Mouse (Mus musculus) gastrocnemius, postnatal 25 days (tissue): Measurements from ENCODE around the gene Zfp609. TPM values are rescaled to one million over a fixed set of nuclear protein-coding genes. Genes with fewer than 3 reads are reported as not detected.
A peak's percentile ranks its signal among the peaks of the same experiment; 100 is the strongest.
"Not testable (repeated sequence)": the region's sequence is repeated elsewhere in the genome, so short reads cannot be mapped to it uniquely, and the experiment has no call there.

Source experiments
- DNase-seq: peaks from one replicate; pipeline ENCODE4 v3.0.0; 2022
- total RNA-seq, 2 experiments: library from RNA; stranded (reverse); gene quantifications; 1 replicate in 1 of 2; 2 replicates in 1 of 2; pipeline ENCODE4 v1.2.3; 2021

Gene Zfp609
- total RNA-seq, 2 experiments from 2014 or later: 15.1 to 20.6 TPM

DNA sequence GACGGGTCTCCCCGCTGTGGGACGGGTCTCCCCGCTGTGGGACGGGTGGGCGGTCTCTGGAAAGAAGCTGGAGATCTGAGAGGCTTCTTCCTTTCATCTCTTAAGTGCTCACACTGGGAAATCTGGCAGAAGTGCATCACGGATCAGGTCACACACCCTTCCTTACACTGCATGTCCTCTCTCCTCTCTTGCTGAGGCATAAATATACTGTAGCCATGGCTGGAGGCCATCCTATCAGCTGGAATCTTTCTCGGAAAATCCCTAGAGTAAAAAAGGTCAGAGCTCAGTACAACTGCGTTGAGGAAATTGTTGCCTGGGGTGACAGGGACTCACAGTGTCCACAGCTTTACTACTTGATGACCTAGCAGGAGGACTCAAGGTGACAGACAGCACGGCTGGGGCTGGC lies 106.2 kb downstream of the Zfp609 start:
- peak; percentile 40 for DNase-seq

DNA sequence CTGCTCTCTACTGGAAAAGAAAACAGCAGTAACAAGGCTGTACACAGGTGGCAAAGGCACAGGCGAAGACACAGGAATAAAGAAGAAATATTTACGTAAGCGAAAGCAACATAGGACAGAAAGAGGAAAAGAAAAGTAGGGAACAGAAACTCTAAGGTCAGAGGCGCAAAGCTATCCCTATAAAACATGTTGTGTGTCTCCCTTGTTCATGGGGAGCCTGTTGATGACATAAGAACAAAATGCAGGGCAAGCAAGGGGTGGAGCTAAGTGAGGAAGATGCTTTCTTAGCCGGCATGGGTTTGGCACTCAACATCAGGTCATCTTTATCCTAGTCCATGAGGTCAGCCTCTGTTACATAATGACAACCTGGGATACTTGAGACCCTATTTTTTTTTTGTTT lies 109.2 kb downstream of the Zfp609 start:
- DNase-seq: no peak

DNA sequence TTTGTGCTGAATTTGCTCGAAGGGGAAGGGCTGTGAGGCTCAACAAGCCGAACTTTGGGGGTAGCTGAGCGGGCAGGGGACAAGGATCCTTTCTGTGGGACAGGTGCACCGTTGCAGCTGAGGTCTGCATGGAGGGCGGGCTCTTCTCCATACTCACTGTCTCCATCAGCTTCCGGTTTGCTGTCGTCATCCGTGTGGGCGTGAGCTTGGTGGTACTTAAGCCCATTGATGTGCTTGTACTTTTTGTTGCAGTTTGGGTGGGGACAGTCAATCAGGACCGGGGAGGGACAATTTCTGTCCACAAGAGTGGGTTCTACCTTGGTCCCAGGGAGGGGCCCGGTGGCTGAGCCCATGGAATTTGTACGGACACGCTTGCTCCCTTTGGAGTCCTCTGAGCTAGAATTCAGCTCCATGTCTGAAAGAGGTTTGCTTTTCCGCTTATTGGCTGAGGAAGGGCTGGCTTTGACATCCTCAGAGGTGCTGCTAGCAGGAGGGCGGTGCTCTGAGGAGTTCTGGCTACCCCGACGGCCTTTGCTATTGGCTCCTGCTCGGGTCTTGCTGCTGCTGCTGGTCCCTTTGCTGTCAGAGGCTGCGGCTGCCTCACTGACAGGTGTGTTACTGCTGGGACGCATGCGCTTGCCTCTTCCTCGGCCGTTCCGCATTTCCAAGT lies 123.3 kb downstream of the Zfp609 start:
- no peak for DNase-seq

DNA sequence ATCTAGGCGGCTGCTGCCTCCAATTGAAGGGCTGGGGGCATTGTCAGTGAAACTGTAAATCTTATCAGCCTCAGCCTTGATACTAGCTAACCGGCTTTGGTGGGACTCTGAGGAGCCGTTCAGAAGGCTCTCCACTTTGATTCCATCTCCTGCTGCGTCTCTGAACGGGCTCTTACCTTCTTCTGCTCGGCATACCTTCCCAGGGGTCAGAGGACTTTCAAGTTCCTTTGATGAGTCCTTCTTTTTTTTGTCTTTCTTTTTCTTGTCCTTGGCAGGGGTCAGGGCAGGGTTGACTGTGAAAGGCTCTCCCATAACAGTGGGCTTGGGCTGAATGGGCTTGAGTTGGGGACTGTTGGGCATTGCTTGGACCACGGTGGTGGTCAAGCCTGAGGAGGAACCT lies 124.1 kb downstream of the Zfp609 start:
- no peak for DNase-seq

DNA sequence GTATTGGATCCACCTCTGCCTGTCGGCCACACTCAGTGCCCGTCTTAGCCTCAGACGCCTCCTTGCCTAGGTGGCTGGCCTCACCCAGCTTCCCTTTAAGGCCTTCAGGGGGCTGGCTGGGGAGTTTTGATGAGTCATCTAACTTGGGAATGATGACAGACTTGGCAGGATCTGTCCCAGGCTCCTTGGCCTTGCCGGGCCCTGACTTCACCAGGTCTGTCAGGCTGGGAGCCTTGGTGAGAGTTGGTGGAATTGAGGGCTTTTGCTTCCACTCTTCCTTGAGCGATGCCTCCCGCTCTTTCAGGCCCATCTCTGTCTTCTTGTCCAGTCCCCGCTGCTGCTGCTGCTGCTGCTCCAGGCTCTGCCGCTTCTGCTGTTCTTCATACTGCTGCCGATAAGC lies 125.1 kb downstream of the Zfp609 start:
- DNase-seq: peak; percentile 25

DNA sequence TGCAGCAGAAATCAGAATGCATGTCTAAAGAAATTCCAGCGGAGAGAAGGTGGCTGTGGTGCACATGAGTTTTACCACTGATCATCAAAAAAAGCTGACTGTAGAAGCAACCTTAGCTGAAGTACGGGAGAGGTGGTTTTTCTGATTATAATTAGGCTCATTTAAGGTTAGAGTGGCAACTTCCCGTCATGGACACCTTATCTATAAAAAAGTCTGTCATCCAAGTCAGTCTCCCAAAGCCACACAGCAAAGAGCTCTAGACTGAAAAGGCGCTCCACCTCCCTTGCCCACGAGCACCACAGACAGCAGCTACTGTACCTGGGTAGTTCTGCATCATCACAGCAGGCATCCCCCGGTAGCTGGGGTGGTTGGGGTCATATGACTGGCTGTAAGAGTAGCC lies 126.9 kb downstream of the Zfp609 start:
- DNase-seq: no peak

DNA sequence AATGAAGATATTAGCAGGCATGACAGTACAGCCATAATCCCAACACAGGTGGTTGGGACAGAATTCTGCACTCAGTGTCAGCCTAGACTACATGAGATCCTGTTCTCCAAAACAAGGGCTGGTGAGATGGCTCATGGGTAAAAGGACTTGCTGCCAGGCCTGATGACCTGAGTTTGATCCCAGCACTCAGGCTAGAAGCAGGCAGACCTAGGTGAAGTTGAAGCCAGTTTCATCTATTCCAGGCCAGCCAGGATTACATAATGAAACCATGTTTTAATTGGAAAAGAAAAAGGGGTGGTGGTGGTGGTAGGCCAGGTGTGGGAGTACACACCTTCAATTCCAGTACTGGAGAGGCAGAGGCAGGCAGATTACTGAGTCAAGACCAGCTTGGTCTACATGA lies 129.4 kb downstream of the Zfp609 start:
- no peak for DNase-seq

DNA sequence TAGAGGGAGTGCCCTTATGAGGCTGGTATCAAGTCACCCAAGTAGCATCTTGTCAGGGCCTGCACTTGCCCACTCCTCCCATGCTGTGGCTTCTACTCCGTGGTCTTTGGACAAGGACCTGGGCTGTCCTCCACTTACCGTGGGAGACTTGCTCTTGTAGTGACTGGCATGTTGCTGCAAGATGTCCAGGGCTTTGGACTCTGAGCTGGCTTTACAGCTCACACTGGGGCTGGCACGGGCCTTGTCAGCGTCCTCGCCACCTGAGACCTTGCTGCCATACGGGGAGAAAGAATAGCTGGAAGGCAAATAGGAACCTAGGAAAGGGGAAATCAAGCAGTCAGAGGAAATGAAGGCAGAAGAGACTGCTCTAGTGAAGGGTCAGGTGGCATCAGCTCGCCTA lies 130.0 kb downstream of the Zfp609 start:
- no peak for DNase-seq

DNA sequence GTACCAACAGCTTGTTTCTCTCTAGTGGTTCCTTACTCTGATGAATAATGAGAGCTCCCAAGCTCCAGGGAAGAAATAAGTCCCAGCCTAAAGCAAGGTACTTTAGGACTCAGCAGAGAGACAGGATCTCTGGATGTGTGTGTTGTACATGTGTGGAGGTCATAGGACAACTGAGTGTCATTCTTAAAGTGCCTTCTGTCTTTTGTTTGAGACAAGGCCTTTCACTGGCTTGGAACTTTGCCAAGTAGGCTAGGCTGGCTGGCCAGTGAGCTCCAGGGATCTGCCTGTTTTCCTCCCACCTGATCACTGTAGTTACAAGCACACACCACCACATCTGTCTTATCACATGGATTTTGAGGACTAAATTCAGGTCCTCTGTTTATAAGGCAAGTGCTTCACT lies 131.0 kb downstream of the Zfp609 start:
- DNase-seq: no peak

DNA sequence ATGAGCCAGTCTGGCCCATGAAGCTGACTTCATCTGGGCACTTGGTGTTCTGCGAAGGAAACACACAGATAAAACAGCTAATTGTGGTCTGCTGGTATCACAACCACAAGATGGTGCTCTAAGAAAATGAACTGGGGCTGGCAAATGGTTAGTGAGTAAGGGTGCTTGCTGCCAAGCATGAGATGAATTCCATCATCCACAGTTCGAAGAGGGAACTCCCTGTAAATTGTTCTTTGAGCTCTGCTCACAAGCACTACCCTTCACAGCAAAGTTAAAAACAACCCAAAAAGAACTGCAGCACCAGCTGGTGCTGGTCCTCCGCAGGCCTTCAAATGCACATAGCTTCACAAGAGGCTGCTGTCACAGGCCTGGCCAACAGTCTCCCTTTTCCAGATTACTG lies 131.7 kb downstream of the Zfp609 start:
- DNase-seq: no peak

DNA sequence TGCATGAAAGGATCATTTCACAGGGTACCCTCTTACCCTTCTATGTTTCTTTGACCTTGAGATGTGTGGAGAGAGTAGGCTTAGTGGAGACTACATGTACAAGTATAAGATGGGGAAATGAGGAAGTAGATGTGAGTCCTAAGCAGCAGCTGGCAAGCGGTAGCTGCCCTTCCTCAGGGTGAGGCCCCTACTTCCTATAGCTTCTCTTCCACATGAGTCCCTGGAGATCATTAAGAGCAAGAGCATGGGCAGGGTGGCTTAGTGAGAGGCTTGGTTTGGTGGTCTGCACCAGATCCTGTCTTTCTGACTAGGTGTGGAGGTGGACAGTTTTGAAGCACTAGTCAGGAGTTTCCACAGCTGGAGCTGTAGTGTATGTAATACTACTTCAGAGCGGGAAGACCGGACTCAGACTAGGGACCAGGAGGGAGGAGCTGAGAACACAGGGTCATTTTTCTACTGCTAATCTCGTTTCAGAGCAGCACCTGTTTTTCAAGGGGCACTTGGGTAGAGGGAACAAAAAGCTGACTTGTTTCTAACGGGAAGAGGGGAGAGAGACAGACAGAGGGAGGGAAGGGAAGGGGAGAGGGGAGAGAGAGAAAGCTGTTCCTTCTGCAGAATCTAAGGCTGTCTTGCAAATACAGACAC lies 134.3 kb downstream of the Zfp609 start:
- no peak for DNase-seq

DNA sequence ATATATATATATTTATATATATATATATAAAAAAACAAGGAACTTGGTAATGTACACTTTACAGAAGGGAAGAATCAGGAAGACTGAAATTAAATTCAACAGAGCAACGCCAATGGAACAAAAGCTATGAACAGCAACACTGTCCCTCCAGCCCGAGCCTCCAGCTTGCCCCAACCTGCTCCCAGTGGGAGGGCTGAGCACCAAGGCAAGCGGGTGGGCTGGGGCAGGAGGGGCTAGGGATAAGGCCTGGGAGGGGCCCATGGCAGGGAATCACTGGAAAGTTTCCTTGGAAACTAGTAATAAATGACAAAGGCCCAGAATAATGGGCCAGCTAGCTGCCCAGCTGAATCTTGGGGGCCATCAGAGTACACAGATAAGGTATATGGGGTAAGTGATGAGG lies 134.9 kb downstream of the Zfp609 start:
- no peak for DNase-seq

DNA sequence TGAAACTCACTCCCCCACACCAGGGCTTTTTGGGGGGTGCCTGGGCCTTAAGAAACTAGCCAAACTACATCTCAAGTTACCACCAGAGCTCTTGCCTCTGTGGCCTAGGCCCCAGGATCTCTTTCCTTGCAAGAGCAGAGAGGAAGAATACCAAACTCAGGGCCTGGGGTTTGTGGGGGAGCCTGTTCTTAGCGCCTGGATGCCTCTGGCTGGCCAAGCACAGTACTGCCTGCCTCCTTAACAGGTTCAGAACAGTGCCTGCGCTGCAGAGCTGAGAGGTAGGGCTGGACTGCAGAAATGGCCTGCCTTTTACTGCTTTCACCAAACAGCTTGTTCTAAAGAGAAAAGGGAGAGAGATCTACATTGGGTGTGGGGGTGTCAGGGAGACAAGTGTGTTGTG lies 137.5 kb downstream of the Zfp609 start:
- DNase-seq: not testable (repeated sequence)

DNA sequence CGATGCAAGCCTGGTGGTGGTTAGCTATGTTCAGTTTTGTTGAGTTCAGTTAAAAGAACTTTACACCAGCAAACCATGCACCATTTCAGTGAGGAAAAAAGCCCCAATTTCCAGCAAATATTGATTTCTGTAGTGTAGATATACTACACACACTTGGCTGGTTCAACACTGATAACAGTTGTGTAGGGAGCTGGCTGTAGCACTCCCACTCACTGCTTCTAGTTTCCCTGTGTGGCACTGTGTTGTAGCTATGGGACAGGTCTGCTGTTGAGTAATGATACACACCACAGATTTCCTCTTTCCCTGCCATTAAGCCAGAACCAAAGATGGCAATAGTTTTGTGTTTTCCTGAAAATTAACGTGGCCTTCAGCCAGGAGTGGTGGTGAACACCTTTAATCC lies 142.7 kb downstream of the Zfp609 start:
- DNase-seq: no peak

DNA sequence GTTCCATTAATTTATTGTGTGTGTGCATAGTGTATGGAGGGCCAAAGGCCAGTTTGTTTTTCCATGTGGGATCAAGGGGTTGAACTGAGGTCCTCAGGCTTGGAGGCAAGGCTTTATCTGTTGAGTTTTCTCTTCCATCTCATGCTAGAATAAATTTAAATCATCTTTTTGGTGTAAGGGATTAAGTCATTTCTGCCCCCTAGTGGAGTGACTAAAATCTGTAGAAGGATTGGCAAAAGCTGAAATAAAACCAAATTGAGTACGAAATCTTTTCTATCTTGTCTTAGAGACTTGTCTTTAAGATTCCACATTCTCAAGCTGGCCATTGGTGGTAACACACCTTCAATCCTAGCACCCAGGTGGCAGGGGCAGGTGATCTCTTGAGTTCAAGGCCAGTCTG lies 144.4 kb downstream of the Zfp609 start:
- DNase-seq: no peak

DNA sequence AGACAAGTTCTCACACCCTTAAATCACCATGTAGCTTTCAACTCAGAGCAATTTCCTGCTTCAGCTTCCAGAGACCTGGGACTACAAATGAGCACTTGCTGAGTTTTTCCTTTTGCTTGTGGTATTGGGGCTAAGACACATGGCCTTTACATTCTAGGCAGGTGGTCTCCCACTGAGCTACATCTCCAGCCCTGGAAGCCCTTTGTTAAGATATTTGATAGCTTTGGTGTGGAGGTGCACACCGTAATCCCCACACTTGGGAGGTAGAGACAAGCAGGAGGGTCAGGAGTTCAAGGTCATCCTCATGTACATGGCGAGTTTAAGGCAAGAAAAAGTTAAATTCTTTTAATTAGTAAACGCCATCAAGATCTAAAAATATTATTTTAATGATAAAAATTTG lies 145.2 kb downstream of the Zfp609 start:
- no peak for DNase-seq

DNA sequence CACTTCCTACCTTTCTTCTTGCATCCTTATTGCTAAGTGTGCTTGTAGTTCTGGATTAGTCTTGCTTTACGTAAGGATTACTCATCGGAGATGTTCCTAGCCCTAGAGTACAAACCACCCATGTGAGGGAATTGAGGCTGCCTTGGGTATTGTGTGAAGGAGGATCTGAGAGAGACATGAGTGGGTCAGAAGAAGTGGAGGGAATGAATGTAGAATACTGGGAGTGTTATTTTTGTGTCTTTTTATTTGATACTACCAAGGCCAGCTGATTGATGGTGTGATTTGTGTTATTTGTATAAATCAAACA lies 145.8 kb downstream of the Zfp609 start:
- DNase-seq: no peak

DNA sequence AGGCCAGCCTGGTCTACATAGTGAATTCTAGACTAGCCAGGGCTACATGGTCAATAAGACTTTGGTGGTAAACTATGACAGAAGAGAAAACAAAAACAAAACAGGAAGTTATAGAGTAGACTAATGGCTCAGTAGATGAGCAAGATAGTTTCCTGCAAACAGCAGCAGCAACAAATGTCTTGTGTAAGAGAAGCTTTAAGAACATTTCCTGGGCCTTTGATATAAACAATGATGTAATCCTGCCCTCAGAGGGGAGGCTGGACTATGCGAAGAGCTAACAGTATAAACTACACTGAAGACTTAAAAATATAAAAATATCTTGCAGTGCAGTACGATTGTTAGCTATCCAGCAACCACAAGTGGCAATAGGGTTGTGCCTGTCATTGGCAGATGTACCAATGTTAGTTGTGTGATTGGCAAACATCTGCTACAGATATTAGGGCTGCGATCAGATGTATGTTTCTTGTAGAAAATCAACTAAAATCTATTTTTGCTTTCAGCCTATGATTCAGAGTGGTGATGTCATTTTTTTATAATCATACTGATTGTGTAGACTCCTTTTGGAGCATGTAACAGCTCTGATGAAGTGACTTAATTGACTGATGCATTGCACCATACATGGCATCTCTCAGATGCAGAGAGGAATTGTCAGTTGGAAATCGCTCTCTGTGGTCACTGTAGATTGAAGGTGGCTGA lies 146.3 kb downstream of the Zfp609 start:
- DNase-seq: no peak

DNA sequence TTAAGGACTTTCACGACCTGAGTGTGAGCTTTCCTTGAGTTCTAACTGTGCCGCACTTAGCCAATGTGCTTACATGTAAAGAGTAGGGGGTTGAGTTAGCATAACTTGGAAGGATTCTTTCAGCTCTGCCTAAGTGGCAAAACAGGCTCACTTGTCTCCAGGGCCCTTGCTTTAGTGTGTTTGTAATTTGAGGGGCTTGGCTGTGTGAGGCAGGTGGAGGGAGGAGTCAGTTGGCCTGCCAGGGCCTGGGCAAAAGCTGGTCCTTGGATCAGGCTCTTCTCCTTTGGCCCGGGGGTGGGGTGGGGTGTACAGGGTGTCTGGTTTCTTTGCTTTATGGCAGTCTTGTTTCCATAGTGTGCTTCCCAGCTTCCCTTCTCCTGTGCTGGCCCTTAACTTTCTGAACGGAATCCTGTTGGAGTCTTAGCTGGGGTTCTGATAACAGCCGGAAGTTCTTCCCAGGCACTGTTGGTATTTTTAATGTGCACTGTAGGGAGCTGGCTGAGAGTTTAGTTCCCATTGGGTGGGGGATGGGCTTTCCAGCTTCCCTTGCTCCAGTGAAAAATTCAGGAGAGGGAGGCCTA lies 148.1 kb downstream of the Zfp609 start:
- peak; percentile 80 for DNase-seq

DNA sequence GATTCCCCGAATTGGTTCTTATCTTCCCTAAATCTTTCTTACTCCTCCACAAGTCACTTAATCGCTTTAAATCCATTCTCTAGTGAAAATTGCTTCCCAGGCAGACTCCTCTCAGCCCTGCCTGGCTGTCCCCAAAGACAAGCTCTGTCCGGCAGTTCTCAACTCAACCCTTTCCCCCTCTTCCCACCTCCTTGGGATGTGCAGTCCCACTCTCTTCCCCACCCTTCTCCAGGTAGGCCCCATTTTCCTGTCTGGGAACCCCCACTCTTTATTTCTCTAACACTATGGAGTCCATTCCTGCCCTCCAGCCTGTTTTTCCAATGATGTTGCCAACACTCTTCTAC lies 150.3 kb downstream of the Zfp609 start:
- DNase-seq: no peak

DNA sequence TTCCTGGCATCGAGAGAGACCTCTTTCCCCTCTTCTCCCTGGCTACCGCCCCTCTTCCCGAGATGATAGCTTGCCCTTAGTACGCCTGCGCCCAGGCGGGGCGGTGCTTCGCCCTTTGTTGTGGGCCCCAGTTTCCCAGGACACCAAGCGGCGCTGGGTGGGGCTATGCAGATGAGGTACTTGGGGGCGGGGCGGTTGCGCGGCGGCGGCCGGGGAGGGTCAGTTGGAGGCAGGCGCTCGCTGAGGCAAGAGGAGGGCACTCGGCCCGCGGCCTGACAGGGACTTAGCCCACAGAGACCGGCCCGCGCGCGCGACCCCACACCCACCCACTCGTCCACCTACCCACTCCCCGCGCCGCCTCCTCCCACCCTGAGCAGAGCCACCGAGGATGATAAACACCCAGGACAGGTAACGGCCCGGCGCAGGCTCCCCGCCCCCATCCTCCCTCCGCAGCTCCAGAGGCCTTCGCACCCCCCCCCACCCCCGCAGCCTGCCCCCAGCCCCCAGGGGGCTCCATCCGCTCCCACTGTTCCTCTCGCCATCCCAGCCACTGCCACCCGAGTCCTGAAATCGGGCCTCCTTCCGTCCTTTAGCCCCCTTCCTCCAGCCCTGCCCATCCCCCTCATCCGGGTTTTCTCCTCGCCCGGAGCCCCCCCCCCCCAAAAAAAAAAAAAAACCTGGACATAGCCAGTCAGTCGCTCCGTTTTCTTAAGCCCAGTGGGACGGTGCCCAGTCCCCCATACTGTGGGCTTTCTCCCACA lies 150.8 kb downstream of the Zfp609 start:
- peak; percentile 98 for DNase-seq

DNA sequence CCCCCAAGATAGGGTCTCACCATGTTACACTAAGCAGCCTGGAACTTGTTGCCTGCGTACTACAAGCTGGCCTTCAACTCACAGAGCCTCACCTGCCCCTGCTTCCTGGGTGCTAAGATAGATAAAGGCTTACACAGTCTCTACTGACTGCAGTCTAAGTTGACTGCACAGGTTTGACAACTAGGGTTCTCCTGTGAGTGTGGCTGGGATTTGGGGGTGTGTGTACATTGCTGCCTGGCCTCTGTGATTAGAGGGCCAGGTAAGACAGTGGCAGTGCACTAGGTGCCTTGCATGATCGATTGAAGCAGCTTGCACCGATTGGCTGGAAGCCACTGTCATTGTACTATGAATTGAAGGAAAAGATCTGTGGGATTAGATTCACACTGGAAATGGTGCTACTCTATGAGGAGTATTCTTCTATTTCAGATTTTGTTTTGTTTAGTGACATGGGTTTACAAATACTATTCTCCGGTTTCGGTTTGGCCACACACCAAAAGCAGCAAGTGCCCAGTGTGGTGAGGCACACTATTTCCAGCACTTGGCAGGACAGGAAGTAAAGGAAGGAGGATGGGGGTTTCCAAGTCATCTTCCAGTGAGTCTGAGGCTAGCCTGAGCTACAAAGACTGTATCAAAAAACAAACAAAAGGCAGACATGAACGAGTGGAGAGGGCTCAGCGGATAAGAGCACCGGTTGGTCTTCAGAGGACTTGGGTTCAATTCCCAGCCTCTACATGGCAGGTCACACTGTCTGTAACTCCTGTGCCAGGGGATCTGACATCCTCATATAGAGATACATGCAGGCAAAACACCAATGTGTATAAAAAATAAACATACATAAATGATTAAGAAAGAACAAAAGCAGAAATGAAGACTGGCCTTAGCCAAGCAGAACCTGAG lies 151.7 kb downstream of the Zfp609 start:
- no peak for DNase-seq
